Mouse (Mus musculus) naive thymus-derived CD4-positive, alpha-beta T cell, adult 2 months (primary cell): ENCODE measurements around the gene Tmem190.
"Not testable (repeated sequence)": the region's sequence is repeated elsewhere in the genome, so short reads cannot be mapped to it uniquely, and the experiment has no call there.

Source experiments
- DNase-seq: peaks from one replicate; pipeline ENCODE4 v3.0.0-alpha.2; 2011; ENCODE audit warnings: low read depth

Gene Tmem190

GRCm38 (mm10) chr7:4813105-4813791 lies 30.5 kb downstream of the Tmem190 start:
- DNase-seq: no peak

GRCm38 (mm10) chr7:4816559-4816958 lies 33.8 kb downstream of the Tmem190 start:
- peak; percentile 80 for DNase-seq

DNA sequence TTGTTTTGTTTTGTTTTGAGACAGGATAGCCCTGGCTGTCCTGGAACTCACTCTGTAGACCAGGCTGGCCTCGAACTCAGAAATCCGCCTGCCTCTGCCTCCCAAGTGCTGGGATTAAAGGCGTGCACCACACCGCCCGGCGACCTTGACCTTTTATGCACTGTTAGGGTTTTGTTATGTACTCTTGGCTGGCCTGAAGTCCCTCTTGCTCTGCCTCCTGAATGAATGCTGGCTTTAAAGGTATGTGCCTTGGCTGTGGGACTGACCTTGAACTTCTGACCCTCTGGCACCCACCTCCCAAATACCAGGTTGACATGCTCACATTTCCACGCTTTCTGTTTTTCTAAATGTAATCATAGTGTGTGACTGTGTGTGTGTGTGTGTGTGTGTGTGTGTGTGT lies 38.2 kb downstream of the Tmem190 start:
- DNase-seq: not testable (repeated sequence)

- no peak for DNase-seq
These were observed 39.0 kb downstream of the Tmem190 start for GRCm38 (mm10) chr7:4821690-4822089.

DNA sequence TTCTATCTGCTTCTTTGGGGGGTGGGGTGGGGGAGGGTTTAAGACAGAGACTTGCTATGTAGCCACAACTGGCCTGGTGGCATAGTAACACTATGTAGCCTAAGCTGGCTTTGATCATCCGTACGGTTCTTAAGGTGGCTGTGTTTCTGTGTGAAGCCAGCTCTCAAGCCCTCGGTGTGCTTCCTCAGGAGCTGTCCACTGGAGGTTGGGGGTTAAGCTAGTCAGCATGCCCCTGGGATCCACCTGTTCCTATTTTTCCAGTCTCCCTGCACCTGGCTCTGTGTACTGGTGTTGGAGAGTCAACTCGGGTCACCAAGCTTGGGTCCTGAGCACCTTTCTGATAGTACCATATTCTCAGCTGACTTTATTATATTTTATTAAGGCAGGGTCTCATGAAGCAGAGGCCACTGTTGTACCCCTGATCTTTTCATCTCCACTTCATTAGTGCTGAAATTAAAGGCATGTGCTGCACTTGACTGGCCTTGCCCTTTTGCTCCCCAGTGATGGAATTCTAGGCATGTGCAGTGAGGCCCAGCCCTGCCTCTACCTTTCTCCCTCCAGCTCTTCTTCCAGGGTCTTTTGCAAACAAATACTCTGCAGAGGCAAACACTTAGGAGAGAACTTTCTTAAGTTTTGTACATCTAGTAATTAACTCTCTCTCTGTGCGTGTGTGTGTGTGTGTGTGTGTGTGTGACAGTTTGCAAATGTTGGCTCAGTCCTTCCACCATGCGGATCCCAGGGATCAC lies 39.6 kb downstream of the Tmem190 start:
- DNase-seq: no peak

DNA sequence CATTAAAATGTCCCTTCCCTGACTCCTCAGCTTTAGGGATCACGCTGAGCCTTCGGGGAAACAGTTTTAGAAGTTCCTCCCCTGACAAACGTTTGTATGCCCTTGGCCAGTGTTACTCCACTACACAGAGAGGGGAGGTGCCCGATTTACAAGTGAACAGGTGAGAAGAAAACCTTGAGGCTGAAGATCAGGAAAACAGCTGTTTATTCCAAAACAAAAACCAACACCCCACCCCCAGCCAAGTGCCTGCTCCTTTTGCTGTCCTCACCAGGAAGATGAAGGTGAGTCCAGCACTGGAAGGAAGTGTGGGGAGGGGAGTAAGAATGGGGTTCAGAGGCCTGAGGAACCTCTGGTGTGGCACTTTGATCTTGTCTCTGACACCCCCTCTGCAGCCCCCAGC lies 42.6 kb downstream of the Tmem190 start:
- no peak for DNase-seq

GRCm38 (mm10) chr7:4830476-4830875 lies 47.7 kb downstream of the Tmem190 start:
- DNase-seq: no peak
